Mouse (Mus musculus) left cerebral cortex, postnatal 10 days (tissue): ENCODE results near the gene Hkdc1. TPM values are rescaled to one million over a fixed set of nuclear protein-coding genes. Genes with fewer than 3 reads are reported as not detected.
"Not testable (repeated sequence)": the region's sequence is repeated elsewhere in the genome, so short reads cannot be mapped to it uniquely, and the experiment has no call there.

Source experiments
- DNase-seq, 2 experiments: peaks; one replicate each; pipeline ENCODE4 v3.0.0; 2021 to 2022; ENCODE audit warnings: low spot score in 2 of 2, mixed read lengths in 1 of 2; ENCODE audit errors: extremely low spot score in 1 of 2
- intact Hi-C: fragments of 180-260 bp; cut with DNase I; formaldehyde crosslinking; loops from one replicate; pipeline ENCODE4 v1.15.1; 2025
- total RNA-seq, 2 experiments: library from RNA; stranded (reverse); gene quantifications; 2 replicates each; pipeline ENCODE4 v1.2.3; 2021

Gene Hkdc1
- 1 to 10 TPM; 5.8 to 5.9 TPM for total RNA-seq

DNA sequence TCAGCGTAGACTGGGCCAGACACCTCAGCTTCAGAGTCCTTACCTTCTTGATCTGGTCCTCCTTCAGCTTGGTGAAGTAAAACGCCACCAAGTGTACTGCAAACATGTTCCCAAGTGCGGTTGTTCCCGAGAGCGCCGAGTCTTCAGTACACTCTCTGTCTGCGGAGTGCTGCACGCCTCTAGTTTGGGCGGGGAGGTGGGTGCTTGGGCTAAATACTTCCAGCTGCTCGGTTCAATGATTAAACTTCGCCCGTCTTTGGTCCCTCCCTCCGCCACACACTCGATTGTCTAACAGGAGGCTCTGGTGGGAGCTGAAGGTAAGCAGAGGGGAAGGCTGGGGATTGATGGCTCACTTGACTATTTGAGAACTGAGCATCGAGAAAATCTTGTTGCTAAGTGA is at the start of gene Hkdc1:
Hkdc1 (minus strand) TSS at position 237 of the 400 bp plus-strand sequence.
- intact Hi-C loops = no loop called here

DNA sequence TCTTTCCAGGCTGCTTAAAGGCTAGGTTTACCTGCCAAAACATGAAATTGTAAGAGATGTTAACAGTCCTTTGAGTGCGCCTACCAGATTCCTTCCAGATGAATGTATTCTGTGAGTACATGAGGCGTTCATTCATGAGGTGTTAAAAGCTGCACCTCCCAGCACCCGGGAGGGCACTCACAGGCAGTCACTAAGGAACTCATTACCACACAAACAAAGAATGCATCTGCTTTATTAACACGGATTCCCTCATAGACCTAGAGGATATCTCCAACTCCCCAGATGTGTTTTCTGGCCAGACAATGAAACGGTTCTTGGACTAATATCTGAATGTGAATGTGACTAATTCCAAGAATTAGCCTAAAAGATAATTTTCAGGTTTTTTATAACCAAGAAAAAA is 48.8 kb upstream of the Hkdc1 start:
- no peak for DNase-seq
- intact Hi-C loops = no loop called here

More for the DNA sequence above, at the start of gene Hkdc1:
- DNase-seq = no peak

DNA sequence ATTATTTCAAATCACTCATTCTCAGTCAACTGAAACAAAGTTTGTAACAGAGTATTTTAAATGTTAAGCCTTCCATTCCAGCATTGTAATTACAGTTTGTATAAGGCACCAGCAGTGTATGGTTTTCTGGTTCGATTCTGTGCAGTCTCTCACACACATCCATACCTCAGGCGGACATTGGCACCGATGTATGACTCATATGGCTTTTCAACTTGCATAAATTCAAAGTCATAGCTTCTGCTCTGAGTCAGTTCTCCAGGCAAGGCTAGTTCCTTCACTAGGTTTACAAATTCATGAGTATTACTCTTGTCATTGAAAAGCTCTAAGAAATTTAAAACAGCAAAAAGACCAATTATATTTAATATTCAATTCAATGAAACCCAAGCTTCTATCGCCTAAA is 47.4 kb upstream of the Hkdc1 start:
- no peak for DNase-seq
- intact Hi-C loops = no loop called here

DNA sequence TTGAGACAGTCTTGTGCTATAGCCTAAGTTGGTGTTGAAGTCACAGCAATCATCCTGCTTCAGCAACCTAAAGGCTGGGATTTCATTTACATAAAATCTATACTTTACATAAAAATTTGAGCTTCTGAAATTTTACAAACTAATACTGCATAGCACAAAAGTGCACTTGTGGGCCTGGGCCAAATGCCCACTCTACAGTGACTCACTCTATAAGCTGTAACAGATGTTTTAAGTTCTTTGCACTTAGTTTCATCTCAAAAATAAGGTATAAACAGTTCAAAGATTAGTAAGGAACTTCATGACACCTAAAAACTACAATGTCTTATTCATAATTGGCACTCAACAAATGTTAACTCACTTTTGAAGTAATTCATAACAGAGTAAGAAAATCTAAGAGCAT is 39.0 kb upstream of the Hkdc1 start:
- intact Hi-C loops = no loop called here
- no peak for DNase-seq

DNA sequence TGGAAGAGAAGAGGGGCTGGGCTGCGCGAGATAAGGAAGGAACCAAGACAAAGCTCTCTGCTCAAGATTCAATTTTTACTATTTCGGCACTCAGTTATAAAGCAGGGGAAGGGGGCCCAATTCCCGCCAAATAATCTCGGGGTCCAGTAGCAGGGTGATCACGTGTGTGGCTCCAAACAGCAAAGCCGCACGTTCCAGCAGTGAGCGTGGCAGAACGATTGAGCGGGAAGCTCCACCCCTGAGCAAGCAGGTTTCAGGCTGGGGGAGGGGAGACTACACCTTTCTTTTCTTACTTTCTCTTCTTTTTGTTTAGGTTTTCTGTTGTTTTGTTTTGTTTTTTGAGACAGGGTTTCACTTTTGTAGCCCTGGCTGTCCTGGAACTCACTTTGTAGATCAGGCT is 29.7 kb upstream of the Hkdc1 start:
- DNase-seq, intact Hi-C loops: not testable (repeated sequence)

DNA sequence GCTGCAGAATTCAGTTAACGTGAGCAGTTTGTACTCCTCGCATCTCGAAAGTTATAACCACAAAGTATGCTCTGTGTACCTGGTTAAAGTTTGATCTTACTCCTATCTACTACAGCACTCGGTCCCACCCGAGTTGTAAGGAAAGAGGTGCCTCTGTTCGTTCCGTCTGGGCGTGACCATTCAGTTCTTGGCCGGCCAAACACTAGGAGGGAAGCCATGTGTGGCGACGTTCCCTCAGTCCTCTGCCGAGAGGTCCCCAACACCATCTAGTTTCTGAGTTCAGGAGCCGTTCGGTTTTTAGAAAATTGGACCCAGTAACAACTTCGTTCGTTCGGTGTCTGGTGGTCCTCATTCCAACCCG is 28.0 kb upstream of the Hkdc1 start:
- intact Hi-C loops = no loop called here
- DNase-seq = no peak

DNA sequence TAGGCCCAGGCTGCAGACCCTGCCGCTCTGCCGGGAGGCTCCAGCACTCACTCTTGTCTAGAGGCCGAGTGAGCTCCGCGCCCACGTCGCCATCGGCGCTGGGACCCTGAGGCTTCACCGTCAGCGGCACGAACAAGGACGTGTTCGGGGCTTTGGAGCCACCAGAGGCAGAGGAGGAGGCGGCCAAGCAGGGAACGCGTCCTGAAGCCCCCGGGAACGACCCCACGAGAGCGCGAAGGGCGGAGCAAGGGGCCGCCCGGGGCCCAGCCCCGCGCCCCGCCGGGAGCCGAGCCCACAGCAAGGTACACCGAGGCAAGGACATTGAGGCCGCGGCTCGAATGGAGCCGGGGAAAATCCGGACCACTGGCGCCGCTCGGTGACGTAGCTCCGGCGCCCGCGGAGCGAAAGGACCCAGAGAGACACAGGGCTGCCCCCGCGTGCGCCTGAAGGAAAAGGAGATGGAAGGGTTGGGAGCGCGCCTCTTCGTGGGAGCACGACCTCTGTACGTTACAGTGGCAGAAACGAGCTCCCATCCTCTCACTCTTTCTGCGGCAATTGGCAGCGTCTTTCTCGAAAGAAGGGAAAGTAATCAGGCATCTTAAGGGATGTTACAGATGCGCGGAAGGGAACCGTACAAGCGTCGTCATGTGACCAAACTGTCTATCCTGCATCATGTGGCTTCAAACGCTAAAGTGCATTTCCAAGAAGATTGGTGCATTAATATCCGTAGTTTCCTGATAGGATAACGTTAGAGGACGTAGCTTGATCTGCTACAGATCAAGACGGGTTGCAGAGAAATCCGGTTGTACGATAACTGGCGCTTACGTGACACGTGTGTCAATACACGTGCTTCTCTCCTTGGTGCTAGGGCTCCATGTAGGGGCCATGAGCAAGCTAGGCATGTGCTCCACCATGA is 27.3 kb upstream of the Hkdc1 start, which contains the start of the genes 4930507D05Rik and Supv3l1:
4930507D05Rik (plus strand) TSS at position 126 of the 916 bp plus-strand sequence.
Supv3l1 (minus strand) TSS at position 375 of the 916 bp plus-strand sequence.
- intact Hi-C loops = no loop called here
- peak; percentile 88 to 92 for DNase-seq

DNA sequence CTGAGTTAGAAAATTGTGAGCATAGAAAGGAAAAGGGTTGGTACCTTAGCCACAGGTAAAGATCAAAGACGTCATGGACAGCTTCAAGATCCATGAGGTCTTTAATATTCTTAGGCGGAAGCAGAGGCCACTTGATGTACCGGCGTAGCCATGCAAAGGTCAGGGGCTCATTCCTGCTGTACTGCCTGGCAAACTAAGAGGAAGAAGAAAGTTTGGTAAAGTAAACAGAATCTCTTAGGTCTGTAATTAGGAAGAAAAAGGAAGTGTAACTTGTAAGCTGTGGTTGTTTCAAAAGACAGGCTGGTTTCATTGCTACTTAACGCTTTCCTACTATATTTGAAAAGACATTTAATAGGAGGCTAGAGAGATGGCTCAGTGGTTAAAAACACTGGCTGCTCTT is 8.1 kb upstream of the Hkdc1 start:
- intact Hi-C loops = loop anchor here (10.0 kb wide), 1 partner anchor 344 kb away; no protein-coding TSS in a partner anchor
- no peak for DNase-seq

DNA sequence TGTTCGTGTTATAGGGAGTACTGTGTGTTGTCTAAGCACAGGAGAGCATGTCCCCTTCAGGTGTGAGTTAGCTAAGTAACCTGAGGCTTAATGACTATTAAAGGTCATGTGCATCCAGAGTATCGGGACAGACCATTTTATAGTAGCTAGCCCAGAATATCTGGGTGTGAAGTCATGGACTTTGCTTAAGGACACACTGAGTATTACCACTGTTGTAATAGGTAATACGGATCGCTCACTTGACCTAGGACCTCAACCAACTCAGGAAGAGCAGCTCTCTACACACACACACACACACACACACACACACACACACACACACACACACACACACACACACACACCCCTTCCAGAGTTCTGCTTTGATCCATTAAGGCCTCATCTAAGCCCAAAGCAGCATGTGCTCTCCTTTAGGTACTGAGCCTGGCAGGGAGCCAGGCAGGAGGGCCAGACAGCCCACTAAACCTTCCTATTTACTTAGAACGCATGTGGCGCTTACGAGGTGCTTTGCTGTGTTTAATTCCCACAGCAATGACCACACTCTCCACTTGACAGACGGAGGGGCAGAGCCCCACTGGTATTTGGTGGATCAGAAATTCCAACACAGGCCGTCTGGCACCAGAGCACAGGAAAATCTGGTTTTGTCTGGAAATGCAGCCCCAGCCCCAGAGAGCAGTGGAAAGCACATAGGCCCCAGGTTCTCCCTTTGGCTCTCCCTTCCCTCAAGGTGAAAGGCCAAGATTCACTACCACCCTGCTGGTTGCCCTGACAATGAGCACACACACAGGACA is 3.0 kb upstream of the Hkdc1 start:
- intact Hi-C loops = no loop called here
- DNase-seq = no peak

DNA sequence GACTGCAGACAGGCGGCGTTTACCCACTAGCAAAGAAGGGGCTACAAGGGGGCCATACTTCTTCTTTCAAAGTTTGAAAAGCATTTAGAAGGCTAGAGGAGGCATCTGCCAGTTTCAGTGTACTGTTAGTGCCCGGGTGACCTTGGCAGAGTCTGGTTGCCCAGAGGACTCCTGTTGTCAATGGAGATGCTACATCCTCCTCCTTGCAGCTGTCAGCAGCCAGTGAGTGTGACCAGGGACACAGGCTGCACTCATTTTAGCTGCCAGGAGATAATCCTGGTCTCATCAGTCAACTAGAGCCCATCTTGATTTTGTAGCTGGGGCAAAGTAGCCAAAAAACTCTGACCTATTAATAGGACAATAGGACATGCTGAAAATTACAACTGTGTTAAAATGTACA is 1.2 kb downstream of the Hkdc1 start:
- DNase-seq = no peak
- intact Hi-C loops = no loop called here

DNA sequence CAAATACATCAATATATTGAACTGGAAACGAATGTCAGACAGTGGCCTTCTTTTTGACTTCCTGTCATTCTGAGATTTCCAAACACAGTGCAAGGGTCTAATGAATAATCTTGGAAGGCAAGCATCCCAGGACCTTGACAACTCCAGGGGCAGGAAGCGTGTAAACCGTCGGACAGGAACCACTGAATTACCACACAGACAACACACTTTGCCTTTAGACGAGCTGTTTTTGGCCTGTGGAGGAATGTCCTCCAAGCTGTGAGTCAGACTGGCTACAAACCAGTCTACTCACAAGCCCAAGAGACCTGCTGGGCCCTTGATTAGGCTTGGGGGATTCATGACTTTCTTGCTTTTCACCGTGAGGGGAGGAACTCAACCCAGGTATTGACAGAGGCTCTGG is 1.9 kb downstream of the Hkdc1 start:
- intact Hi-C loops = no loop called here
- no peak for DNase-seq

DNA sequence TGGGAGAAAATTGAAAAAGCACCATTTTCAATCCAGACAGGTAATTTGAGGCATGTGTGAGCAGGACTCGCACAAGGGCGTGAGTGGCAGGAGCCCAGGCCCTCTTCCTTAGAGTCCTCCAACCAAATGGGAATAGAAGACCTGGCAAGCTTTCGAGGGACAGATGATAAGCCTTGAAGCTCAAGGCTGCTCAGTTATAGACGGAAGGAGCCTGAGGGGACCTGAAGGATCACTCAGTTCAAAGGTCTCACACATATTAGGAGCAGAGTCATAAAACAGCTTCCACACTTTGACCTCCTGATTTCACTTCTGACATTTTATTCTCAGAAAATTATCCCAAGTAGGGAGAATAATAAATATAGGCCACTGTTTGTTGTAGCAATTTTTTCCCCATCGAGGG is 2.9 kb downstream of the Hkdc1 start:
- intact Hi-C loops = no loop called here
- DNase-seq = no peak

DNA sequence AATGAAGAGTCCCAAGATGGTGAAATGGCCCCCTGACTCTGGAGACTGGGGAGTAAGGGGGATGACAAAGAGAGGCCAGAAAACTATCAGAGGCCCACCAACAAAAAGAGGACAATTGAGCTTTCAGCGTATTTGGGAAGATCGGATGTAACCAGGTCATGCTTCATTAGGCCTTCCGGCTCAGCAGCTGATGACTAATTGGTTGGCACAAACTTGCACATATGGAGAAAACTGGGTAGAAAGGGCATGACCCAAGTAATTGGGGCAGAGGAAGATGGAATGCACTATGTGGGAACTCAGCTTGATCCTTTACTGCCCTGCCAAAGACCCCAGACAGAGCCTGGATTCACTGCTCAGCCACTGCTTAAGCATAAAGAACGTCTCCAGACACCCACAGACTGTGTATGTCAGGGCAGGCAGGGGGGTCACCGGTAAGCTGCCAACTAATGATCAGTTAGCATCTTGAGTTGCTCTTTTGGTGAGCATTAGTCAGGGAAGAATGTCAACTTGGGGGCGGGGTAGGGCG is 3.4 kb downstream of the Hkdc1 start:
- intact Hi-C loops = no loop called here
- DNase-seq = no peak

DNA sequence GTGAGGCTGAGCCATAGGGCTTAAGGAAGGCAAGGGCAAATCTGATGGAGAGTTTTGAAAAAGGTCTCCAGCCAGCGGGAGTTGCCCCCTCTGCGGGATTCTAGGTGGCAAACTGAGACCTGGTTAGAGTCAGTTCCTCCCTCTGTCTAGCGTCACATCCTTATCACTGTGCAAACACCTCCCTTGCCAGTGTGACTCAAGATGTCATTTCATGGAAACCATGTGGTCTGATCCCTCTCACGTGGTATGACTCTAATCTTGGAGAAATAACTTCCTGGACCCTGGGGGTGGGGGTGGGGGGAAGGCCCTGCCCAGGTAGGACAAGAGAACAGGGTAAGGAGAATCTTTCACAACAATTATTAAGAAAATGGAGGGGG is 8.7 kb downstream of the Hkdc1 start:
- intact Hi-C loops = loop anchor here (5.0 kb wide), 1 partner anchor 226 kb away; no protein-coding TSS in a partner anchor

DNA sequence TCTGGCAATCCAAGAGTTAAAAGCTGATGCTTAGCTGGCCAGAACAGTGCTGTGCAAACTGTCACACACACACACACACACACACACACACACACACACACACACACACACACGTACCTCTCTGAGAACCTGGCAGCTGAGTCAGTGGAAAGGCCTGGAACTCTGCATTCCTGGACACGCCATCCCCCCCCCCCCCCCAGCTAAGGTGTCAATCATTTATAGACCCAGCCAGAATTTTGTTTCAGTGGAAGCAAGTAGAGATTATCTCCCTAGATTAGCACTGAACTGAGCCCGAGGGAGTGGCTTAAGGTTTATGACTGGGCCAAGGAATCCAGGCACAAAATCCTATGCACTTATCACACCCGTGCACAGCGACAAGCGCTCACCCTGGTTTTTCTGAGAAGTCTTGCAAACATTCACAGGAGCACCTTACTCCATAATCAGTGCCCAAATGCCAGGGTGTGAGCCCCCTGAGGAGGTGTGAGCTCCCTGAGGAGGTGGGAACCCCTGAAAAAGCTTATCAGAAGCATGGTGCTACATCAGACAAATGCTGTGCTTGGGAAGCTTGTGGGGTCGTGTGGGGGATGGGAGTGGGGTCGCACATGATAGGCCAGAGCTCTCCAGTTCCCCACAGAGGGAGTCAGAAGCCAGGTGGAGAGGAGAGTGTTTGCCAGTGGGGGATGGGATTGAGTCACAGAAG is 9.2 kb downstream of the Hkdc1 start:
- intact Hi-C loops = loop anchor here (5.0 kb wide), 1 partner anchor 226 kb away; no protein-coding TSS in a partner anchor
- no peak for DNase-seq

More for the DNA sequence above, 8.7 kb downstream of the Hkdc1 start:
- no peak for DNase-seq

DNA sequence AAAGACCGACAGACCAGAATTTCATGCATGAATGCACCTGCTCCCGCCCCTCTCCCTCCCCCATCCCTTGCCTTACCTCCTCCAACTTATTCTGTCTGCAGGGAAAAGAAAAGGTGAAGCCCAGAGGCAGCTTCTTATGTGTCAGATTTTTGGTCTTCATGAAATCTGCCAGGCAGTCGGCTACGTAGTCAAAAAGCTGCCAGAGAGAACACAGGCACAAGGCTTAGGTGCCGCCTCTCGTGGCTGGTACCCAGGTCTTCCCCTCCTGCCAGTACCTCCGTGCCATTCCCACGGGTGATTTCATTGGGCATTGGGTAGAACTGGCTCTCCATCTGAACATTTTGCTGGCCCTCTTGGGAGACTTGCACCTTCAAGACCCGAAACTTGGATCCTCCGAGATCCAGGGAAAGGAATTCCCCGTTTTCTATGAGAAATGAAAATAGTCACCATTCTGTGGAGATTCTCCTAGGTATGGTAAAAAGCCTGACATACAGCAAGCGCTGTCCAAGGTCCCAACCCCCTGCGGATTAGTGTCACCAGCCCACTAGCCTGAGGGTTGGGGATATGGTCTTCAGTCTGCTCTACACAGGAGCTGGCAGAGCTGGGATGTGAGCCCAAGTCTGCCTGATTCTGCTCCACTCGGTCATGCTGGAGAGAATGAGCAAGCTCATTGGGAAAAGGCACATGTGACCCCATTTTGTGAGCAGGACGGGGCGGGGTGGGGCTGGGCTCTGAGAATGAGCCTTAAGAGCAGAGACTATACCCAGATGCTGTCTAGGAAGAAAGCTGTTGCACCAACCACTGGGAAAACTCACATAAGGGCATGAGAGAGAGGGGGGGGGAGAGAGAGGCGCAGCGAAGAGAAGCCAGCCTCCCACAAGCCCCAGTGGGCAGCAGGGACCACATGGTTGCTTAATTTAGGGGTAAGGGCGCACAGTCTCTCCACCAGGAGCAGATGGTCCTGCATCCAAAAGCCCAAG is 10.6 kb downstream of the Hkdc1 start:
- intact Hi-C loops = loop anchor here (2.0 to 5.0 kb wide), 2 partner anchors 137 to 224 kb away; no protein-coding TSS in a partner anchor
- peak in 1 of 2 experiments; percentile 9 for DNase-seq

DNA sequence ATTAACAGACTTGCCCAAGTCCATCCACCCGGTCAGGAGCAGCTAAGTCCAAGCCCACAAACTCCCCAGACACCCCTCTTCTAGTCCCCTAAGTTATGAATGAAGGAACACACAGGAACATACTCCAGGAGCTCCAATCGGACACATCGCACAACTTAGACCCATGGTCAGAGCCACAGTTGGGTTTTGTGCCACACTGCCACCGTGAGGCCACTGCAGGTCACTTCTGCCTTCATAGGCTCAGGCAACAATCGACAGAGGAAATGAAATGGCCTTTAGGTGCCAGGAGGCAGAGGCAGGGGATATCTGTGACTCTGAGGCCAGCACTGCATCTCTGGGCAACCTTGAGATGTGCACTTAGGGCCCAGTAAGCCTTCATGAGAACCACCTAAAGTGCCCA is 11.3 kb downstream of the Hkdc1 start:
- DNase-seq = peak; percentile 63 to 67
- intact Hi-C loops = loop anchor here (2.0 to 5.0 kb wide), 2 partner anchors 136 to 224 kb away; no protein-coding TSS in a partner anchor
